Mouse (Mus musculus) gastrocnemius, postnatal 10 days (tissue): ENCODE measurements at regions not wholly inside any gene's neighbourhood (a gene's known extent, or its start where the extent isn't known, plus 50 kb on each side); places are given as distances from the start of the nearest gene placed in this dataset.

ENCODE experiments used
- DNase-seq: peaks from one replicate; pipeline ENCODE4 v3.0.0; 2021; ENCODE audit warnings: mixed read lengths

DNA sequence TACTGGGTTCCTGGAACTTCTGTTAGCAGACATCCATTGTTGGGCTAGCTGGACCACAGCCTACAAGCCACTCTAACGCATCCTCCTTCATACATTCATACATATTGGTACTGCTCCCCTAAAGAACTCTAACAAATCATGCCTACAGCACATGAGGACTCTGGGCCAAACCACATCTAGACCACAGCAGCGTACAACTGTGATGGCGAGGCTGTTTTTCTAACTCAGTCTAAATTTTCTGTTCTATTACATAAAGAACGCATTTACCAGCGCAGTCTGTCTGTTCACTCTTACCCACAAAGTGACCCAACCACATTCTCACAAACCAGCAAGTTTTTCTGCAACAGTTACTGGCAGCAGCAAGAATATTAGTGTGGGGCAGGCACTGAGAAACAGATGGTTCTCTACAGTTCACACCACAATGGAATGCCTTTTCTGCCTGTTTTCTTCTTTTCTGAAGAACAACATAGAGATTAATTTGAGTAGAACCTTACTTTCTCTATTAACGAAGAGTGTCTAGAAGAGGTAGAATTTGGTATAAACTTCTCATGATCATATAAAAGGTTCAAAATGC, 648.2 kb upstream of the Cdh11 start:
- DNase-seq = no peak

DNA sequence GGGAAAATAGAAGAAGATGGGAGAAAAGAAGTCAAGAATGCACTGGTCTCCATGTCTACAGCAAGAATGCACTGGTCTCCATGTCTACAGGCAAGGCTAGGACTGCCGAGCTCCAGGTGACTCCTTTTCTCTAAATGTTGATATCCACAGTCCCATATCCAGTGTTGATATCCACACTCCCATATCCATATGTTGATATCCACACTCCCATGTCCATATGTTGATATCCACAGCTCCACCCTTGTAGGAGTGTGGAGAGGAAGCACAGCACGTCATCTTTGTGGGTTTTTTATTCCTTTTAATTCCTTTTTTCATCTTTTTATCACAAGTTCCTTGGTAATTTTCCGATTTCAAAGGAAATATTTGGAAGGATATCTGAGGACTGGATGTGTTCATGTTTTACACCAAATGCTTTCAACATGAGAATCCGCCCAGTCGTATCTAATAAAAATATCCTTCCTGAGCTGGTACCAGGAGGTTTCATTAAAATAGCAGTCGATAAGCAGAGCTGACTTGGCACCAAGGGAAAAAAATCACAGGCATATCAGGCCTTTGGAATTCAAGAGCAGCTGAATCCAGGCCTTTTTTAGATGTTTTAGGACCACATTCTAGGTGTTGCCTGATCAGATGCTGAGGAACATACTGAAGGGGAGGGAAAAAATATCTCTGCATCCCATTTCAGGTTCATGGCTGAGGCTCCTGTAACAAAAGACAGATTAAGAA, 653.7 kb upstream of the Cdh11 start:
- DNase-seq = no peak

DNA sequence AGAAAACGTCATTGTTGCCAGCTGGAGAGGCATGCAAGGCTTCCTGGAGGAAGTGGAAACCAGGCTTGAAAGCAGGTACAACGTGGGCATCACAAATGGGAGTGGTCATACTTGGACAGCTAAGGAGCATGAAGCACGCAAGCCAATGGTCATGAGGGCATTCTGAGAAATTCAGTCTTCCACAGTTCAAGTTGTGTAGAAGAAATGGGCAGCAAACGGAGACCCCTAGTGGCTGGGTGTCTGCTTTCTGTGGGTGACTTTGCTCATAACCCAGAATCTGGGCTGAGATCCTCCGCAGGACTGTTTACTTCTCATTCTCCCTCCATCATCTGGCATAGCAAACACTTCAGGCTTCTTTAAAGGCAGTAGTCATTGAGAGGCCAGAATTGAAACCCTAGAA, 655.7 kb upstream of the Cdh11 start:
- DNase-seq = no peak

DNA sequence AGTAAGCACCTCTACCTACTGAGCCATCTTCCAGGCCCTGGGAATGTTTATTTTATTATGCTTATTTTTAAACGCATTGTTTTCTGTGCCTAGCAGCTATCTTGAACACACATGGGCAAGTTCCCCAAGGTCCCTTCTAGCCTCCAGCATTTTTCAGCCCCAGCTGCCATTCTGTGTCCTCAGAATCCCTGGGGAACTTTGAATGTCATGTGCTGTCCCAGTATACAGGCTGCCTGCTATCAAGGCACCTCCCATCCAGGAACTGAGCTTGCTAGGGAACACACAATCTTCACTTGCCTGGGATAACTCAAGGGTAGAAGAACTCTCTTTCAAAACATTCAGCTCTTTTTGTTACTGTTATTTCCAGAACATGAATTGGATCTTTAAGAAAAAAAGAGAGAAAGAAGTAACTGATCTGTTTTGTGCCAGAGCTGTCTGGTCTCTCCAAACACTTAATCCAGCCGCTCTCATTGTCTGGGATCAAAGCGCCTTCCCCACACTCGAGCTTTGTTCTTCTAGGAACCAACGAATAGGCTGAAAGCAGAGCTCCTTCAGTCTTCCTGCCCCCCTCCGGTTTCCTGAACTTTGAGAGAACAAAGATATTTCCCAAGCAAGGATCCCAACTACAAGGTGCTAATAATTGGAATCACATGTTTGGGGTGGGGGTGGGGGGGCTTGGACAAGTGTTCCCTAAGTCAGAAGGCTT, 657.1 kb upstream of the Cdh11 start:
- DNase-seq = no peak

DNA sequence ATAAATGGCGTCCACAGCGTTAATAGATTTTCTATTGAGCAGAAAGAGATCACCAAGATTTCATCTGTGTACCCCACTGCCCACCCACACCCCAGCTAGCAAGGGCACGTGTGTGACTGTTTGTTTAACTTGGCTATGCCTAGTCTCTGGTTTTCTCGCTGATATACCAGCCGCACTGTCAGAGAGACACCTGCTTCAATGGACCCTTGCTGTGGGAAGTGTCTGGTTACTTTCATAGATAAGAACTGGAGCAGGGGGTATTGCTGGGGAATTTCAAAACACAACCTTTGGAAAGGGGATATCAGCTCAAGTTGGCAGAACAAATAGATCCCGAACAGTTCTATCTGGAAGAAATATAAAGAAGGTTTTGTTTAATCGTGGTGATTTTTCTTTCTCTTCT, 656.8 kb upstream of the Cdh5 start:
- DNase-seq = no peak

DNA sequence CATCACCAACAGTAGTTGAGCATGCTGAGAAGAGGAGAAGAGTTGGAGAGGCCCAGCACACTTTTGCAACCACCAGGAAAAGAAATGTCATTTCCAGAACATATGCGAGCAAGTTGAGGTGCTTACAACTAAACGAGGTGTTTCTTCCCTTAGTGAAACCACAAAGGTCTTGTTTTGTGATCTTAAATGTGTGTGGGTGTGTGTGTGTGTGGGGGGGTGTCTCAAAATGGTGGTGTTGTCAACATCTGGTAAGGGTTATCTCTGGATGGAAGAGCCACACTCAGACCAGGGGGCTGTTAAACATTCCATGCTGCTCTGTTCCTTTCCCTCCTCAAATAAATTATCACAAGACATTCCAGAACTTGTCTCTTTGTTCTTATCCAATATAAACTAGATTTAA, 656.0 kb upstream of the Cdh5 start:
- DNase-seq = no peak

DNA sequence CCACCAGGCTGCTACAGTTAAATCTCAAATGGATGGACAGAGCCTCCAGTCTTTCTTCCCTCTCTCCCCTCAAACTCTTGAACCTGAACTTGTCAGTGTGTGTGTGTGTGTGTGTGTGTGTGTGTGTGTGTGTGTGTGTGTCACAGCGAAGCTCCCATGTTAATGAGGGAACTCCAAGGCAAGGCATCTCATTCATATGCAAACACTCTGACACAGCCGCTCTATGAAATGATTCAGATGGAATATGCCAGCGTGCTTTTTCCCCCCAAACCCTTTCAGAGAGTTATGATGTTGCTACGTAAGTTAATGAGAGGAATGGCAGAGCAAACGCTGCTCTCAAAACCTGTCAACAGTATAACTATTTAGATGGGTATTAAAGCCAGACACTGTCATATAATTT, 653.5 kb upstream of the Cdh5 start:
- no peak for DNase-seq

DNA sequence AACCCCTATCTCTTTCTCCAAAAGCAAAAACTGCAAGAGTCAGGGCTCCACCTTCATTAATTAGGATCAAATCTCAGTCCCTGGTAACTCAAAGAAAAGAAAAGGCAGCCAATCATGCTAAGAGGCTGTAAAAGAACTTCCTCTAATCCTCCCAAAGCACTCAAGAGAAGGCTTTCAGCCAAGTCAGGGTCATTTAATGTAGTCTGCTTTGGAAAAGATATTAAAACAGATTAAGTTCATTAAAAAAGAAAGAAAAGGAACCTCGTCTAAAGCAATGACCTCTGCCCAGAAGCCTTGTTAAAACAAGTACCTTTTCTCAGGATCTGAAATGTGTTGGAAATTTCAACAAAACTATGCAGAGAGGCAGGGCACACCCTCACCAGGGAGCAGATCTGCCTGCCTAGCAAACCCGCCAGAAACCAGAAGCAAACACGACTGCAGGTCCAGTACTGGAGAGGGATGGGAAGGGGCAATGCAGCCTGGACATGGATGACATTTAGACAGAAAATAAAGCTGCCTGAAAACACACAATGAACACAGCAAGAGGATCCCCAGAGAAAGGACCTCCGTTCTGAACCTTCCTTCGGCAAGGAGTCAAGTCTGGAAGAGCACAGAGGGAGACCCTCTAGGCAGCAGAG, 649.9 kb upstream of the Cdh5 start:
- DNase-seq = no peak

DNA sequence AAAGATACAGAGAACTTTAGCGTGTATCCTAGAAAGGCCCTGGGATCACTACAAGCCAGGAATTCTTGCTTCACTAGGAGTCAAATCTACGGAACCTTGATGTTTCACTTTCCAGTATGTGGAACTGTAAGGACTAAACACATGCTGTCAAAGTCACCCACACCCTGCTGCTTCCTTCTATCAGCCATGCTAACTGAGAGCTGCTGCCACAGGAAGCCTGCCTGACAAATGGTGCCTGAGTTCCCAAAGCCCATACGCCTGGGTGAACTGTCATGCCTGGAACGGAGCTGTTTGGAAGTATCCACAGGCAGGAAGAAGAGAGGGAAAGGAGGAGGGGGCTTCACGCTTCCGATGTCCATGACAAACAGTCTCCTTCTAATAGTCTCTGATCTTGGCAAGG, 644.2 kb upstream of the Cdh5 start:
- no peak for DNase-seq

DNA sequence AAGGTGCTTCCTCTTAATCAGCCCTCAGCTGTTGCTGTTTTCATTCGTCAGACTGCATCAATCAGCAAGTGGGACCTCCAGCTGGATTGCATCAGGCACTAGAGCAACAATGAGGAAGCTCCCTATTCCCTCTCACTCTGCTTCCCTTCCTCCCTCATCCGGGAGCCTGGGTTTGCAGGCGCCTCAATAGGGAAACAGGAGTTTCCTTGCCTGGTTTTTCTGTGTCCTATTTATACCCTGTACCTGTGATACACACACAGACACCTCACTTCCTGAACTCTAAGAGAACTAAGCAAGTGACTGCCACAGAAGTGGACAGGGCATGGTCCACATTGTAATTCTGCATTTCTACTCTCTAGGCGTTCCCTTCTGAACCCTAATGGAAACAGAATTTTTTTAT, 637.9 kb upstream of the Cdh5 start:
- DNase-seq = no peak

DNA sequence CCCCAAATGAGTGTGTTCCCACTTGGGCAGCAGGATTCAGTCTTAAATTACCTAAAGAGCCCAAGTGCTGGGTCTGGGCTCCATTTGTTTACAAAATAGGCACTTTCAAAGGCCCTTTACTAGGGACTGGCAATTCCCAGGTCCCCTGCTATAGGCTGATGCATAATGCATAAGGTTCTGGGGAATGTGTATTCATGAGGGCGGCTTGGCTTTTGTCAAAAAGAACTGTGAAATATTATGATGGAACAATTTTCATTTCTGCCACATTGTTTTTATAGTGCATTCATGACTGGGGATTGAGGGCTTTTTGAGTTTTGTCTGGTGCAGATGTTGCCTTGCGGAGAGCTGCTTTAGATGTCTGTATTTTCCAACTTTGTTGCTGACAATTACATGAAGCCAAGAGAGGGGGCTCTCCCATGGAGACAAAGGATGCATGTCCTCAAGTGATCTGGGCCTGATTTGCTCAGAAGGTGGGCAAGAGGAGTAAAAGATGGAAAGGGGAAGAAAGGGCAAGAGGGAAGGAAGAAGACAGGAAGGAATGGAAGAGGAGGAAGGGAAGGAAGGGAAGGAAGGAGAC, 636.6 kb upstream of the Cdh5 start:
- no peak for DNase-seq

DNA sequence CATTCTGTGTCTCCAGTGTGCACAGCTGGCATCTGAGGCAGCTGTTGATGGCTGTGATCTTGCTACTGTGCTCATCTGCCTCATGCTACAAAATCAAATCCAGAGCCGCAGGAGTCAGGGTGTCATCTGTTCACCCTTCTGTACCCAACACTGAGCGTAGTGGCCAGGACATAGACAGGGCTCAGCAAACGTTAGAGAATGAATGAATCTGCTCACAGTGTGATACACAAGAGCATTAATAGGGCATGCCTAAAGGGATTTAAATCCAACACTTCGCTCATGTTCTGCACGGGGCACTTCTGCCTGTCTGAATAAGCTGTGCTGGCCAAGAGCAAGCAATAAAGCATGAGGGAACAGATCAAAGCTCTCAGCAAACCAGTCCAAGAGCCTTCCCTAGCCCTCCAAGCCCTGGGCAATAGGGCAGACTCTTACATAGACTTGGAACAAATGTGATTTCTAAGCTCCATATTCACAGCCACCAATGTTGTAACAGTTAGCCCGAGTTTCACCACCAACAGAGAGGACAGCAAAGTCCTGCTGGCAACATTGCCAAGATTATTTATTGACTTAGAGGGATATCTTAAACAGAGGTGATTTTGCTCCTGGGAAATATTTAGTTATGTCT, 633.8 kb upstream of the Cdh5 start:
- no peak for DNase-seq

DNA sequence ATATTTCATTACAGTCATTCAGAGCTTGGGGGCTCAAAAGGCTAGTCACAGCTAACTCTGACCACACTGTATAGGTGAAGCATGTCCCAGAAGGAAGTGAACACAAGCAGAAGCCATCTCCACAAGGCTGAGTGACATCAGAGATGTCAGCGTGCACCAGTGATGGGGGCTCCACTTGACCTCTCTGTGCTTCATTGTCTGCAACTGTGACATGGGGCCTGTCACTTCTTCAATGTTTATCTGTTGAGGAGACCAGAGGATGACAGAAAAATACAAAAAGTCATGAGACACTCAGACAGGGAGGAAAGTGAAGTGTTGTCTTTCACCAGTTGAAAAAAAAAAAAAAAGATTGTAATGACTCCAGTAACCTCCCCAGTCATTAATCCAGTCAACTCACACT, 632.4 kb upstream of the Cdh5 start:
- DNase-seq = no peak

DNA sequence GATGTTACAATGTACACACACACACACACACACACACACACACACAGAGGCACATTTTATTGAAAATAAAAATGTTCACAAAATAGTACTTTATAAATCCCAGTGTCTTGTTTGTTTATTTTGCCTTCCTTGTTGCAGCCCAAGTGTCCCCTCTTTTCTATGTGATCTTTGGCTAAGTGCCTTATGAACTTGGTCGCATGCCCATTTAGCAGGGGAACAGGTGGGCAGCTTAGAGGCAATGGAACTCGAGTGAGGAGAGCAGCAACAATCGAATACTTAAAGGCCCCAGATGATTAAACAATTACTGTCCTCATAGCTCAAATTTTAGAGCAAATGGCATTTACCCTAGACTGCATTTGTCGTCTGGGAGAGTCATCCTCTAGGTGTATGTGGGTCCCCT, 631.1 kb upstream of the Cdh5 start:
- DNase-seq = no peak

DNA sequence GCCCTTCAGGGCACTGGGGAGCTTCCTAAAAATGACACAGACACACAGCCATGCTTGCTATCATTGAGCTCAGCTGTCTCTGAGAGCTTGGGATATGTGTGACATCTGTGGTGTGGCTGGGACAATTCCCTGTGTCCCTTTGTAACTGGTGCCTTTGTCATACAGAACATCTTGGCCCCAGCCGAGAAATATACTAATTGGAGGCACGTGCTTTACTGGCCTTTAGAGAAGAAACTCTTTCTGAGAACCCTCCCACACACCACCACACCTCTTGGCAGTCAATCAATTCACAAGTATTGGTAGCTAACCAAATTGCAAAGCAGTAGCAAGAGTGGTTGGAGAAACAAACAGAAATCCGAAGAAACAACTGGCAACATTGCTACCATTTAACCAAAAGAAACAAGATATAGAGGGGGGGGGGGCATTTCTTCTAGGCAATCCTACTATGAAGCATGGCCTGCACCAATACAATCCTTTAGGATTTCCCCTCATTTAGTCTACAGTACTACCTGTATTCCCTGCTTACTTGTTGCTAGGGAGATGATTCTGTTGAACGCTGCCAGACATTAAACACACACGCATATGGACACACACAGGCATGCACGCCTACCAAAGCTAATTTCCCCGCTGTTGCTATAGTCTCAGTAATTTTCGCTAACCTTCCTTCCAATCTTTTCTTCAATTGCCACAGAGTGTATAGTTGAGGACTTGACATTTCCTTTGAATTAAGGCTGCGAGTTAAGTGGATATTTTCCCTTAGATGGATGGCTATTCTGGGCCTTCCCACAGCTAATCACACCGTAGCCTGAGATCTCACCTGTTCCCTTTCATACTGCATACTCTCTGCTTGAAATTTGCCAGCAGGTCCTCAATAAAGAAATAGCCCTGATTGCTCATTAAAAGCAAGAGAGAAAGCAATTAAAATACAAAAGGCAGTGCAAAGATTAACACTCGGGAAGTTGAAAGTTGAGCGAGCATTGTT, 625.3 kb upstream of the Cdh5 start:
- DNase-seq = no peak

DNA sequence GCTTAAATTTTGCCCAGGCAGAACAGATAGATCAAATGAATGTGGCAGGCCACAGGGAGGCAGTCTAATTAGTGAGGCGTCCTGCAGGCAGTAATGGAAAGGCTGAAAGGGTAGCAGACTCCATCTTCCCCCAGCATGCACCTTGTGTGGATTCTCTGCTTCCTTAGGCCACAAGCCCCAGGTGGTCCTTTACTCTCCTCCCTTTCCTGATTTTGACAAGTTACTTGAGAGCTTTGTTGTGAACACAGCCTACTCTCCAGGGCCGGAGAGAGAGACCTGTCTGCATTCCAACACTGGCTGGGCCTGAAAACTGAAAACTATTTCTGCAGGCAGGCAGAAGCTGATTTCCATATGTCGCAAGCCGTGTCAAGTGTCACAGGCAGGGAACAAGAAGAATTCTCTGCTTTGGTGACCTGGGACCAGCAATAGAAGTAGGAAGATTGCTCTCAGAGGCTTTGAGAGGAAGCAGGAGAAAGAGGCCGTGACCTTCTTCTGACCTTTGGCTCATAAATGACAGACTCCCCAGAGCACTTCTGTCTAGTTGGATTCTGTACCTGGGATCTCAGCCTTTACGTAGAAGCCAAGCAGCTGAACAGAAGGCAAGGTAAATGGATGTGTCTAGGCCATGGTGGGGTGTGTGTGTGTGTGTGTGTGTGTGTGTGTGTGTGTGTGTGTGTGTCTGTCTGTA, 619.2 kb upstream of the Cdh5 start:
- DNase-seq = no peak

DNA sequence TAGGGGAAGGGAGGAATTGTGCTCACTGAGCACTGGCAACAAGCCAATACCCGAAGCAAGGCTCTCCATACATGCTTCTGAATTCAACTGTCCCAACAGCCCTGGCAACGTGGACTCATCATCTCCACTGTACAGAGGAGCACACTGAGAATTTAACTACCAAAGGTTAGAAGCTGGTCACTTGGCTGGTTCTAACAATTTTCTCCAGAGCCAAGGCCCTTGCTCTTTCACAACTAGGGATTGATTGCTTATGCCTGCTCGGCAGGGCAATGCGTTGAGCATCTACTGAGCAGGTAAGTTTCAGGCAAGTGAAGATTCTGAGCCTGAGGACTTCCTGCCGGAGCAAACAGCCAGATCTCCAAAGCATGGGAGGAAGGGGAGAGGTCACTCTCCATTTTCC, 616.0 kb upstream of the Cdh5 start:
- DNase-seq = no peak

DNA sequence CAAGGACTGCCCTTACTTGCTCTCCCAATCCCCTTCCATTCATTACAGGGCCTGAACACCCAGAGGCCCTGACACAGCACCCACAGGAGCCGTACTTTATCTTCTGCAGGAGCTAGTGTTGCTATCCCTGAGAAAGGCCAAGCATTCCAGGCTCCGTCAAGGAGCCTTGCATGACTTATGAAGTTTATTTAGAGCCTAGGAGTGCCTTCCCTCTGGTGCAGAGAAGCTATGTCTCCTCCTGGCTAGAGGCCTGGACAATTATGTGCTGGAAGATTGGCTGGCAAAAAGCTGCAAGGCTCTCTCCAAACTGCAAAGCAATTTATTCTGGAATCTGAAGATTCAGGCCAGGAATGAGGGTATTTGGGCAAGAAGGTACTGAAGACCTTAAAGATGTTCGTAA, 612.0 kb upstream of the Cdh5 start:
- DNase-seq = no peak

DNA sequence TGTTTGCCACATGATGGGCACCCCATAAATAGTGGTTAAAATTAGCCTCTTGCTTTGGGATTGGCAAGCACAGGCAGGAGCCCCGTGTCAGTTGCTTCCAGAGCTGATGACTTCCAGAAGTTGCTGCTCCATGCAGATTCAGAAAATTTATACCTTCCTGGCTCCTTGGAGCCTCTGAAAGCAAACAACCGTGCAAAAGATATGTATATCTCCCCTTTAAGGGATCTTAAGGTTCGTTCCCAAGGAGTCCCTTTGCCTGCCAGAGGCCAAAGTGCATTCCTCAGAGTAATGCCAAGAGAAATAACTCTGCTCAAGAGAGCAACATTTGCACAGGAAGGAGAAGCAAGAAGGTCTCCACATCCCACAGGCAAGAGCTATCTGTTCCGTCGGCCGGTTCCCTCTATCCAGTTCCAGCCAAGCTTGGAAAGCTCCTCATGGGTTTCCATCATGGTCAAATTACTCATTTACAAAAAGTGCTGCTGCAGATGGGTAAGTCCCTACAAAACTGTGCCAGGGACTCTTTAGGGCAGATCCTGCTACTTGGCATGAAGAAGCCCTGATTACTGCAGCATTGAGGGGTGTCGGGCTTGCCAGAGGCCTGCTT, 608.4 kb upstream of the Cdh5 start:
- no peak for DNase-seq

DNA sequence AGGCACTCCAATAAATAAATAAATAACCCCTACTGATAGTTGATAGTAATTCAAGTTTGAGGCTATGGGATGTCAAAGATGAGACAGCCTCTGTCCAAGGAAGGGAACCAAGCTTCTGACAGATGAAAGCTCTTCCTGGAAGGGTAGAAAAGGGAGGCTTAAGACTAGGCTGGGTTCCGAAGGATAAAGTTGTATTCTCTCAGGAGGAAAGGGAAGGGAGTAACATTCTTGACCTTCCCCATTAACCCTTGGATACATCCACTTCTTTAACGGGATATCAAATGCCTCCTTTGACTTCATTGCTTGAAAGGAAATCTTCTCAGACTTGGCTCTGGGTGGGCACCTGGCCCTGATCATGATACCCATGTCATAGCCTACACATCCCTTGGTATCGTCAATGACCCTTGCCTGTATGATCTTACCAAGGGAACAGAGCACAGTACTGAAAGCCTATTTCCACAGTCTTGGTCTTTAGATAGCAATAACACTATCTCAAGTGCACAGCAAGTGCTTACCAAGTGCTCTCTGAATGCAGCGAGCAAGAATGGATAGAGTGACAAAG, 607.4 kb upstream of the Cdh5 start:
- DNase-seq = no peak
